ENCODE assay signal across 8 mouse cellular contexts in the genomic region with DNA sequence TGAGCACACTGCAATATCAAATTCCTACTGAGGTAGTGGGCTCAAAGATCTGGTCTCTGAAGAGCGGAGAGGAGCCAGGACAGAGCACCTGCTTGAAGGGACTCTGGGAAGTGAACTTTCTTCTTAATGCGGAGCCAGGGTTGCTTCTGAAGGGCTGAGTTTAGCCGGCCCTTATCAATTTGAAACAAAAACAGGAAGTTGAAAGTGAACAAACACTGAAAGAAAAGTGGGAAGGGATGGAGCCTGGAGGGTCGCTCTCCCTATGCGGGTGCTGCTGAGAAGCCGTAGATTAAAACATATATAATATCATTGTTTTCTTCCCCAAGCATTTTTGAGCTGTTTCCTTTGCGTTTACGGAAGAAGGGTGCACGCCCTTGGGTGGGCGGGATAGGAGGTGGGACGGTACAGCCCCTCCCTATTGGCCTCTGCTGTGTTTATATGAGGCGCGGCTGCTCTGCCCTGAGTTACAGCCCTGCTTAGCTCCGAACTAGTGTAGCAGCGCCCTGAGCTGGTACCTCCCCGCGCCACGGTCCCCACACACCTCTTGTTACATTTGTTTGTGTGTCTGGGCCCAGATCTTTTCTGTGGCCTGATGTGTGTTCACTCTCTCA. TPM values are rescaled to one million over a fixed set of nuclear protein-coding genes. Genes with fewer than 3 reads are reported as not detected.
DNase-seq lines count a peak whose midpoint lies in the region; ATAC-seq and TF ChIP-seq lines count a peak whose summit lies in the region.

Fmo5 (plus strand) TSS at position 414 of the 611 bp plus-strand sequence.

- H3K4me3 ChIP-seq in layer of hippocampus, adult 2 months, result peak within 1 kb of the TSS; percentile 52
- peak within 1 kb of the TSS; percentile 29 for H3K4me3 ChIP-seq in forebrain, embryonic 11.5 days (ENCODE audit: low read depth, low read length)
- peak within 1 kb of the TSS; percentile 52 for H3K4me3 ChIP-seq in limb, embryonic 10.5 days
- H3K4me3 ChIP-seq in midbrain, embryonic 11.5 days (ENCODE audit: low read depth, low read length), result peak within 1 kb of the TSS; percentile 24

- peak; percentile 73; the same call in 1 of the 2 replicates for ATAC-seq in forebrain, embryonic 11.5 days (replicated peaks; ENCODE audit: low FRiP score)
- no peak for ATAC-seq in midbrain, embryonic 11.5 days (ENCODE audit: low FRiP score)
- ATAC-seq in frontal cortex, adult (ENCODE audit: low TSS enrichment), result no peak

- DNase-seq in layer of hippocampus, adult 2 months (ENCODE audit: low spot score in 2 of 2), result no peak
- DNase-seq in layer of hippocampus, adult 18-20 months (ENCODE audit: low spot score in 2 of 2), result no peak
- DNase-seq in forebrain, embryonic 11.5 days (ENCODE audit: low spot score), result peak; percentile 62
- peak; percentile 79 to 80 for DNase-seq in heart, postnatal 36 days
- peak; percentile 40 for DNase-seq in limb, embryonic 10.5 days (ENCODE audit: low spot score)
- peak; percentile 85 for DNase-seq in midbrain, embryonic 11.5 days (ENCODE audit: low spot score, missing footprints)
- DNase-seq in spleen, postnatal 14 days (ENCODE audit: low spot score in 2 of 2), result peak; percentile 45 to 62

- intact Hi-C loops in heart, postnatal 36 days (cut with DNase I), result loop anchor here (1.0 kb wide), 1 partner anchor 18 kb away; the partner anchor contains the start of gene Chd1l

- peak within 1 kb of the TSS; percentile 50 for H3K4me2 ChIP-seq in forebrain, embryonic 11.5 days (ENCODE audit: low read depth, low read length, severe bottlenecking)
- H3K4me2 ChIP-seq in midbrain, embryonic 11.5 days, result peak within 1 kb of the TSS; percentile 45

- peak within 1 kb of the TSS; percentile 54 for H3K9ac ChIP-seq in forebrain, embryonic 11.5 days (ENCODE audit: low read length)
- peak within 1 kb of the TSS; percentile 46 for H3K9ac ChIP-seq in midbrain, embryonic 11.5 days (ENCODE audit: low read length)

- H3K27me3 ChIP-seq in forebrain, embryonic 11.5 days (ENCODE audit: control insufficient read depth, insufficient read depth, low read length), result no peaks in the 10 kb centered on the region
- no peaks in the 10 kb centered on the region for H3K27me3 ChIP-seq in limb, embryonic 10.5 days (ENCODE audit: low read depth, poor library complexity, severe bottlenecking)
- no peaks in the 10 kb centered on the region; the same call in 1 of the 2 replicates for H3K27me3 ChIP-seq in midbrain, embryonic 11.5 days (ENCODE audit: control insufficient read depth, insufficient read depth, low read length)

- H3K4me1 ChIP-seq in forebrain, embryonic 11.5 days (replicated peaks; ENCODE audit: control insufficient read depth, insufficient read depth, low read length), result no peaks in the 10 kb centered on the region; the same call in 1 of the 2 replicates
- 0 out of 2 replicates have a peak, but pooled peaks cover 11% of the 10 kb centered on the region for H3K4me1 ChIP-seq in limb, embryonic 10.5 days
- no peaks in the 10 kb centered on the region for H3K4me1 ChIP-seq in midbrain, embryonic 11.5 days (ENCODE audit: control insufficient read depth, insufficient read depth, low read length)

- H3K9me3 ChIP-seq in forebrain, embryonic 11.5 days (ENCODE audit: control insufficient read depth, low read length), result no peaks in the 10 kb centered on the region
- no peaks in the 10 kb centered on the region for H3K9me3 ChIP-seq in limb, embryonic 10.5 days (replicated peaks)
- no peaks in the 10 kb centered on the region for H3K9me3 ChIP-seq in midbrain, embryonic 11.5 days (ENCODE audit: control insufficient read depth, low read length)

- WGBS in forebrain, embryonic 11.5 days, result 5% methylated on average over 18 of the region's 18 CpGs
- WGBS in limb, embryonic 10.5 days, result 3% methylated on average over 18 of the region's 18 CpGs
- 6% methylated on average over 18 of the region's 18 CpGs for WGBS in midbrain, embryonic 11.5 days

- H3K36me3 ChIP-seq in forebrain, embryonic 11.5 days (ENCODE audit: control insufficient read depth, insufficient read depth, low read length), result no peaks in the 10 kb centered on the region
- H3K36me3 ChIP-seq in limb, embryonic 10.5 days, result no peaks in the 10 kb centered on the region
- no peaks in the 10 kb centered on the region for H3K36me3 ChIP-seq in midbrain, embryonic 11.5 days (ENCODE audit: control insufficient read depth, insufficient read depth, low read length)

- no peak for TF ChIP-seq CTCF in layer of hippocampus, adult 2 months (conservative IDR thresholded peaks at IDR 0.05)

- H3K27ac ChIP-seq in layer of hippocampus, adult 2 months, result peak within 1 kb of the TSS; percentile 59; the same call in 1 of the 2 replicates
- H3K27ac ChIP-seq in forebrain, embryonic 11.5 days (ENCODE audit: low read depth, low read length), result no peak within 1 kb of the TSS
- H3K27ac ChIP-seq in limb, embryonic 10.5 days, result peak within 1 kb of the TSS; percentile 42; the same call in 1 of the 2 replicates
- no peak within 1 kb of the TSS for H3K27ac ChIP-seq in midbrain, embryonic 11.5 days (ENCODE audit: low read depth, low read length)

RNA-seq across cellular contexts. Expression of gene Fmo5, which starts in this region (rescaled TPM):
- total RNA-seq in layer of hippocampus, adult 2 months (2021), result 1 to 10 TPM; 3.5 to 5.0 TPM
- 1 to 10 TPM; 4.4 to 6.7 TPM for total RNA-seq in layer of hippocampus, adult 18-20 months (2021)
- polyA plus RNA-seq in forebrain, embryonic 11.5 days (2014; fragmentation: Nextera tagmentation; extraction: Ambion mirVana), result 0.65 and 0.69 TPM in 2 replicates
- total RNA-seq in heart, postnatal 36 days (2021), result 10 to 100 TPM; 13.8 to 13.9 TPM
- polyA plus RNA-seq in limb, embryonic 10.5 days (2016; fragmentation: Nextera tagmentation; extraction: Ambion mirVana), result 0.30 and 0.73 TPM in 2 replicates
- polyA plus RNA-seq in midbrain, embryonic 11.5 days (2014; fragmentation: Nextera tagmentation; extraction: Ambion mirVana), result 0.40 and 0.77 TPM in 2 replicates

Comparison
In these comparisons a context has a peak if more than half of its experiments do, and no peak if none do; other contexts are left out.
1. Peak in DNase-seq, ATAC-seq, H3K4me3 ChIP-seq, H3K9ac ChIP-seq and H3K4me2 ChIP-seq in forebrain, embryonic 11.5 days; RNA of the gene not detected or under 1 TPM.
2. Peak in DNase-seq, H3K4me3 ChIP-seq and H3K27ac ChIP-seq in limb, embryonic 10.5 days; RNA of the gene not detected or under 1 TPM.
3. Peak in DNase-seq, H3K4me3 ChIP-seq, H3K9ac ChIP-seq and H3K4me2 ChIP-seq in midbrain, embryonic 11.5 days; RNA of the gene not detected or under 1 TPM.
4. DNase-seq: peak in heart, postnatal 36 days (2 of 2) and spleen, postnatal 14 days (2 of 2); none in layer of hippocampus, adult 2 months (0 of 2) and layer of hippocampus, adult 18-20 months (0 of 2).
5. Peak in every context shown above with its lines, with median percentiles within 50 percentile points of each other: H3K4me3 ChIP-seq.